Mouse (Mus musculus) thymus, postnatal 14 days (tissue): ENCODE results near the gene Cc2d1a.

Experiments used
- DNase-seq: peaks from one replicate; pipeline ENCODE4 v3.0.0; 2021

Cc2d1a gene

DNA sequence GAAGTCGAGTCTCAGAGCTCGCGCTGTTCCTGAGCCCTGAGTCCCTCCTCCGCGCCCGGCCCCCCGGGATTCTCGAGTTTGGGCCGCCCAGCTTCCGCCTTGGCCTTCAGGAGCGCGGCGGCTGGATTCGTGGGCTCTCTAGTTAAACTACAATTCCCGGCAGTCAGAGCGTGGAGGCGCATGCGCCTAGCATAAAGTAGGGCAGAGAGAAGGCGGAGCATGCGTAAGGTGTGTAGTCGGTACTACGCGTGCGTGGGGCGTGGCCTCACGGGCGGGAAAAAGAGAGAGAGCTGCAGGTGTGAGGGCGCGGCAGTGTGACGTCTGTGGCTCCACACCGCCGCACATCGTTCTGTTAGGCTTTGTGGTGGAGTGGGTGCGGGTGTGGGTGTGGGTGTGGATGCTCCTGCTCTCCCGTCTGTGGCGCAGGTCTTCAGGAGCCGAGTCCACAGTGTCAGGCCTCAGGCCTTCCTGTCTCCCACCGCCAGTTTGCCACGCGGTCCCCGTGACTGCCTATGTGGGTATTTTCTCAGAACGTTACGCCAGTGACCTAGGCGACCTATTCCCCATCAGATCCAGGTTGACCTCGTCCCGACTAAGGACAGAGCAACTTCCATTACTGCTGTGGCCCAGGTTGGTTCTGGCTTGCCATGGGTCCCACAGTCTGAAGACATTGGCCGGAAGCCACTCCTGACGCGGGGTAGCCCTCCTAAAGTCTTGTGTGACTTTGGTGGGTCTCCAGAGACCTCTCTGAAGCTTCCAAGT, at the start of gene Cc2d1a, which contains the start of gene 4930432K21Rik:
Gene Cc2d1a (minus strand): TSS at position 168 of the 762 bp plus-strand sequence.
Gene 4930432K21Rik (plus strand): TSS at position 257 of the 762 bp plus-strand sequence.
- DNase-seq = peak; percentile 97

DNA sequence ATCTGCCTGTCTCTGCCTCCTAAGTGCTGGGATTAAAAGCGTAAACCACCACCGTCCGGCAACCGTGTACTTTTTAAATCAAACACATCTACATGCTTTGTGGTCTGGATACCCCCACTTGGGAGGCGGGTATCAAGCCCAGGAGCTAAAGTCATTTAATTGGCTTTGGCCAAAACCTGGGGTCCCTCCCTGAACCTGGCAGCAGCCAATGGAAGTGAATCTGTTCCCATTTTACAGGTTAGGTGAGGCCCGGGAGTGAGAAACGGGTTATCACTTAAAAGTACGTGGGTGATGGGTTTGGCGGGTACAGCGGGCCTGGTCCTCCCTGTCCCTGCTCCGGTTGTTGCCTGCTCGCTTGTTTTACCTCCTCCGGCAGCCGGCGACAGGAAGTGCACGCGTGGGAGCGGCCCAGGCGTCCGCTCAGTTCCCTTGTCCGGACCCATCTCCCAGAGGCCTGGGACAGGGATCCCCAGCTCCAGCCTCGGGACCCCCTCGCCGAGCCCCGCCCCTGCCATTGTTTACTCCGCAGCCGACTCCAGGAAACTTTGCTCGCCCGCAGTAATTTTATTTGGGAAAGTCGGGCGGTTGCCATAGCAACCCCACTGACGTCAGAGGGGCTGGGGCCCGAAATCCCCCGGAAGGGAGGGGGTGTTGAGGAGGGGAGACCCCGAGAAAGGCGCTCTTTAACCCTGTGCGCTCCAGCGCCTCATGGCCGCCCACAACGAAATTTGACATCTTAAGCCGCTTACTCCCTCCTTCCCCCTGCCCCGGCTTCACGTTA, 49.6 kb upstream of the Cc2d1a start:
- peak; percentile 88 for DNase-seq

DNA sequence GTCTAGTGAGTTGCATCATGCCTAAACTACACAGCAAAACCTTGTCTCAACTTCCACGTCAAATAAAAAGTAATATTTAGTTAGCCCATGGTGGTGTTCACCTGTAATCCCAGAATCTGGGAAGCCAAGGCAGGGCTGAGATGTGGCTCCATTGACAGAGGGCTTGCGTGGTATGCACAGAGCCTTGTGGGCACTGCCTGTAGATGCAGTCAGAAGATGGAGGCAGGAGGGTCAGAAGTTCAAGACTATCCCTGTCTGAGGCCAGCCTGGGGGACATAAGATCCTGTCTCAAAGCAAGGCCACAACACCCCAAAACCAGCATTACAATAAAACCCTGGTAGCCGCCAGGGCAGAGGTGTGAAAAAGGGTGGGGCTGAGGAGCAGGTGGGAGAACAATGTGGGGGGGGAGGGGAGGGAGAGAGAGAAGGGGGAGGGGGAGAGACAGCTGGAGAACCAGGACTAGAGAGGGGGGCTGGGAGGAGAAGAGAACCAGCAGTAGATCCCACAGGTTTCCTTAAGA, 46.5 kb upstream of the Cc2d1a start:
- DNase-seq = no peak

DNA sequence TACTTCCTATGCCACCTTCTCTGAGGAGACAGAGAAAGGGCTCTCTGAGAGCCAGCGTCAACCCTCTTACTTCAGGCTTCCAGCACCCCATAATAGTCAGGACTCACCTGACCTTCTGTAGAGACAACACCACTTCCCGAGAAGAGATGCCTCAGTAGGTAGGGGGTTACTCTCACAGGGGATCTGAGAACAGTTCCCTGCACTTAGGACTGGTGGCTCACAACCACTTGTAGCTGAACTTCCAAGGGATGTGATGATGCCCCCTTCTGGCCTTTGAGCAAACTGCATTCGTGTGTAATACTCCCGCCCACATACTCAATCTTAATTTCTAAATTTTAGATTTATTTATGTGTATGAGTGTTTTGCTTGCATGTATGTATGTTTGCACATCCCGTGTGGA, 45.8 kb upstream of the Cc2d1a start:
- DNase-seq = no peak

DNA sequence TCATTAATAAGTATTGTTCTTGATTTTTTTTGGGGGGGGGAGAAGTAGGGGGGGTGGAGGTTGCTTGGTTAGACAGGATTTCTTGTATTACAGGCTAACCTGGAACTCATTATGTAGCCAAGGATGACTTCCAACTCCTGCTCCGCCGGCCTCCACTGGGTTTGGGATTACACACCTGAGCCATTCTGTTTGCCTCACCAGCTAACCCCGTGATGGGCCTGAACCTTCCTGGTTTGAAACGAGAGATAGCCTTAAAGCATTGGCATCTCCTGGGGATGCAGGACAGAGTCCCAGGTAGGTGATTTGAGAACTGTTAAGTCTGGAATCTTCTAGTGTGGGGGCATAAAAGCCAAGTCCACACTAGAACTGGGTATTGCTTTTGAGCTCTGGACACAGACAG, 45.4 kb upstream of the Cc2d1a start:
- no peak for DNase-seq

DNA sequence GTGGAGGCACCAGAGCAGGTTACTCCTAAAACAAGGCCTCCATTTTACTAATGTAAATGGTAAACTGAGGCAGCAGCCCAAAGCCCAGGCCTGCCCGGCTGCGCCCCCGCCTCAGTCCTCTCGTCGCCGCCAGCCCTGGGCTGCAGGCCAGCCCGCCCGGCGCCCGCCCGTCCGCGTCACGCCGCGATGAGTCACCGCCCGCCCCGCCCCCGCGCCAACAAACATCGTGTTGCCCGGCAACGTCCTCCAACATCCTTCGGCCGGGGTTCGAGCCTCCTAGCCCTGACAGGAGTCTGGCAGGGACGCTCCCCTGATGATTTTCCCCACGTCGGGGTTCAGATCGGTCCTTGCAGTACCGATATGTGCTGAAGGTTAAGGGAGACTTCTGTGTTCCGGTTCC, 44.8 kb upstream of the Cc2d1a start:
- DNase-seq = peak; percentile 67

DNA sequence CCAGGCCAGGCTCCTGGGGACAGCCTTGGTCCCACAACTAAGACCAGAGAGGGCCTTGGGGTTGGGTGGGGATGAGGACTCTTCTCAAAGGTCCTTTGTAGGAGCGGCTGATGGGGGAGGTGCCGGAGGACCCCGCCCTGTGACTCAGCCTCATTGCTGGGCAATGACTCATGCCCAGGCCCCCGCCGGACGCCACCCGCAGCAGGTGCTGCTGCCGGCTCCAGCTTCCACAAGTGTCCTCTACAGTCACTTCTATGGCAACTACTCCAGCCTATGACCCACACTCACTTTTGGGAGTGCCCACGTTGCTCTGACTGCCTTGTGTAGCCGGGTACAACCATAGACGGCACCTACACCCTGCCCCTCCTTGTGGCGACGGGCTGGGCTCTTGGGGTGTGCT, 44.3 kb upstream of the Cc2d1a start:
- no peak for DNase-seq

DNA sequence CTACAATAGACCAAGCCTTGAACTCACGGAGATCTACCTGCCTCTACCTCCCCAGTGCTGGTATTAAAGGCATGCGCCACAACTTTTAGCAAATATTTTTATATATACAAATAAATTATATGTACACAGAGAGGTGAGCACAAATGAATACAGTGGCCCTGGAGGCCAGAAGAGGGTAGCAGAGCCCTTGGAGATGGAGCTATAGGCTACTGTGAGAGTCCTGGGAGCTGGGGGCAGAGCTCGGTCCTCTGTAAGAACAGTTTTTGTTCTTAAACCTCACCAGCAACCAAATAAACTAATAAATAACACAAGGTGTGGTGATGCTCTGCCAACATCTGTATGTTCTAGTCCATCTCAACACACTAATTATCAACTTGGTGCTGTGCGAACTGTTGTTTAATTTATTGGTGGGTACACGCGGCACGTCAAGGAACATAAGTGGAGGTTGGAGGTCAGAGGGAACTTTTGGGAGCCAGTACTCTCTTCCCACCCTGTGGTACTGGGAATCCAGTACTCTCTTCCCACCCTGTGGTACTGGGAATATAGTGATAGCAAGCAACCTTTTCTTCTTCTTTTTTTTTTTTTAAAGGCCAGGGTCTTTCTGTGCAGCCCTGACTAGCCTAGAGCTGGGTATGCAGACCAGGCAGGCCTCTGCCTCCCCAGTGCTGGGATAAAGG, 42.6 kb upstream of the Cc2d1a start:
- peak; percentile 56 for DNase-seq

DNA sequence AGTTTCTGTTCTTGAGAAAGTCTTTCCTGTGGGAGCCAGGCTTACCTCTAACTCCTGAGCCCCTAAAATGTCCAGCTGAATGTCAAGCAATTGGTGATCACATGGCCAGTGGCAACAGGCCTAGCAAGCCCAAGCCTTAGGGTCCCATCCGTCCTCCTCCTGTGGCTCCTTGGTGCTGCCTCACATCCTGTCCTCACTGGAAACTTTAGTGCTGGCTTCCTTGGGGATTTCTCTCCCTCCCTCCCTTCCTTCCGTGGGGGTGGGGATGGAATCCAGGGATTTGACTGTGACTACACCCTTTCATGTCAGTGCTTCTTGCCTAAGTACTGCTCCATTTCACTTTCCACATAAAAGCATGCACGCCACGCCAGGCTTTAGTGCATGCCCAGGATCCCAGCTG, 41.9 kb upstream of the Cc2d1a start:
- DNase-seq = no peak

DNA sequence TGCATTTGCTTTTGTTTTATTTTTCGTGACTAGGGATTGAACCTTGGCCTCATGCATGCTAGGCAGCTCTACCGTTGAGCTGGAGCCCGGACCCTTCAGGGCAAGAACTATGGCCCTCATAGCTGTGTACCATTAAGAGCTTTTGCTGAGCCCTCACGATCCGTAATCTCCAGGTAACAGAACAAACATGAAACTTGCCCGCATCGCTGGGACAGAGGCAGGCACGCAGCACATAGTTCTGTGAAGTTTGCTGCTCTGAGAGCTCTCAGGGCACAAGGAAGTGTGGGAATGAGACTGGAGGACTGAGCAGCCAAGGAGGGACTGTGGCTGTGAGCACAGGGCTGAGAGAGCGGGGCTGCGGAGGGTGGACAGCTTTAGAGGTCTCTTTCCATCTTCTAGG, 40.9 kb upstream of the Cc2d1a start:
- DNase-seq = no peak

DNA sequence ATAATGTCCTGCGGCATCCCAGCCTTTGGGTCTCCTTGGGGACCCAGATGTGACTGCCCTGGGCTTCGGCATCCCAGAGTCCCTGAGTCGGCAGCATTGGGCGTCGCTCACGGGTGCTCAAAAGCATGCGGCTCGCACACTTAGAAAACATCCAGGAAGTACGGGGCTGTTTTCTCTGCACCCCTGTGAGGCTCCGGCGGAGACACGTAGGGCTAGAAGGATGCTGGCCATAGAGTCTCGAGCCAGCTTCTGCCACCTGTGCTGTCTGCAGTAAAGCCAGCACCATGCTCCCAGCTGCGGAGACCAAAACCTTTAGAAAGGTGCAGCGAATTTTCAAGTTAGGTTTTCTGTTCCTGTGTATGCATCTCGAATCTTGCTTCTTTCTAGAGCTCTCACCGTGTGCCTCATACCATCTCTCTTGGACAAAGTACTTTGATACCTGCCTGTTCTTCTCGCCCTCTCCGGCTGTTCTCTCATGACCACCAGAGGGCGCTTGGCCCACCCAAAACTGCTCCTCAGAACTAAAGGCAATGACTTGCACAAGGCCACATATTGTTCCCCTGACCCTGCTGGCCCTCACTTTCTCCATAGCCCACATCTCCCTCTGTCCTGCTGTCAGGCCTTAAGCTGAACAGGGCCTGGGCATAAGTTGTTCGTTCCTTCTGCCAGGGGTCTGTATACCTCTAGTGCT, 39.5 kb upstream of the Cc2d1a start:
- DNase-seq = peak; percentile 88

DNA sequence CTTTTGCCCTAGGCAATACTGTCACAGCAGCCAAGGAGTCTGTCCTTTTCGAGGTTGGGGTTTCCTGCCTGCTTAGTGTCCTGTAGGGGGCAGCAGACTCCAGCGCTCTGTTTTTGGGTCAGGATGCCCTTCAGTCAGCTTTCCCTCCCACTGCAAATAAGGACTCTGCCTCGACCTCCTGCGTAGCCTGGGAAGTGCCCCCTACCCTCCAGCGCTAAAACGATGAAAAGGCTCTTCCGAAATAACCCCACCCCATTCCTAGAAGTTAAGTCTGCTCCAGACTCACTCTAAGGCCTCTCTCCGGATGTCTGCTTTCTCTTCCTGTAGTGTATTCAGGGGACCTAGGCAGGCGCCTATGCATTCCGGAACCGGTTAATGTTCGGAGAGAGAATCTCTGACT, 38.8 kb upstream of the Cc2d1a start:
- DNase-seq = peak; percentile 82

DNA sequence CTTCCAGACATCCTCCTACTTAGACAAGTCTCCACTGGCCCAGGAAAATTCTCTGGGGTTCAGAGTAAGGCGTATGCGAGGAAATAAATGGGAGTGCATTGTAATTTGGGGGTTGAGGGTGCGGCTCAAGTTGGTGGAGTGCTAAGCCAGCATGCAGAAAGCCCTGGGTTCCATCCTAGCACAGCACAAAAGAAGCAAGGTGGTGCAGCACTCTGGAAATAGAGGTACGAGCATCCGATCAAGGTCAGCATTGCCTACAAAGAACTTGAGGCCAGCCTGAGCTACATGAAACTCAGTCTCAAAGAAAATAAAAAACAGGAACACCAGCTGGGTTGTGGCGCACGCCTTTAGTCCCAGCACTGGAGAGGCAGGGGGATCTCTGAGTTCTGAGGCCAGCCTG, 37.4 kb upstream of the Cc2d1a start, which contains the start of gene Nanos3:
Gene Nanos3 (minus strand): TSS at position 101 of the 400 bp plus-strand sequence.
- no peak for DNase-seq

DNA sequence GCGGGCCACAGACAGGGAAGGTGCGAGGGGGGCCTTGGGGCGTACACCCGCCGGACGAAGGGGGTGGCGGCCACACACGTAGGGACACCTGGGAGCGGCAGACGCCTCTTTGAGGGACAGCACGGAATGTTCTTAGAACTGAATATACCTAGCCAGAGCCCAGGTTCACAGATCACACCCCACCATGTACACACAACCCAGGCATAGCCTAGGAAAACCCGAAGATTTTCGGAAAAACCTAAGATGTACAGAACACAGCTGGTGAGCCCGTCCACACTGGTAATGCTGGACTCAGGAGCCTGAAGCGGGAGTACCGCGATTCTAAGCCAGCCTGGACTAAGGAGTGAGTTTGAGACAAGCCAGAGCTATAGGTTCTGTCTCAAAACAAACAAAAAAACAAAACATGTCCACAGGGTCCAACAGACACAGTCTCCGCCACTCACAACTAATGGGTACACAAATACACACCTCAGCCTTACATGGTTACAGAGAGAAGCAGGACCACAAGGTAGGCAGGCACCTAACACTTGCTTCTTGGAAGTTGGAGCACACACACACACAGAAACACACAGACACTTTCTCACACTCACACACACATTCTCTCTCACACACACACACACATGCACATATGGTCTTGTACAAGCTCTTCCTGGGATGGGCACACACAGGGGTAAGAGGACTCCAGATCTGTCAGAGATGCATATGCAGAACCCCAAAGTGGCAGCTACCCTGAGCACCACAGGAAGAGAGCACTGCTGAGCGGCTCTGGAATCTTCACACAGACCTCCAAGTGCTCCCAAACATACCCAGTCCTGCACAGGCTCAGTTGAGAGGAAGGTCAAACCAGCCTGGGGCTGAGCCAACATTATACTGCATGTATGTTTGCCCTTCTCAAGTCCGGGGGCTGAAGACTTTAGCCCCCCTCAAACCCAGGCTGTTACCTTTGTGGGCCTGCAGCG, 36.6 kb upstream of the Cc2d1a start:
- DNase-seq = peak; percentile 32

DNA sequence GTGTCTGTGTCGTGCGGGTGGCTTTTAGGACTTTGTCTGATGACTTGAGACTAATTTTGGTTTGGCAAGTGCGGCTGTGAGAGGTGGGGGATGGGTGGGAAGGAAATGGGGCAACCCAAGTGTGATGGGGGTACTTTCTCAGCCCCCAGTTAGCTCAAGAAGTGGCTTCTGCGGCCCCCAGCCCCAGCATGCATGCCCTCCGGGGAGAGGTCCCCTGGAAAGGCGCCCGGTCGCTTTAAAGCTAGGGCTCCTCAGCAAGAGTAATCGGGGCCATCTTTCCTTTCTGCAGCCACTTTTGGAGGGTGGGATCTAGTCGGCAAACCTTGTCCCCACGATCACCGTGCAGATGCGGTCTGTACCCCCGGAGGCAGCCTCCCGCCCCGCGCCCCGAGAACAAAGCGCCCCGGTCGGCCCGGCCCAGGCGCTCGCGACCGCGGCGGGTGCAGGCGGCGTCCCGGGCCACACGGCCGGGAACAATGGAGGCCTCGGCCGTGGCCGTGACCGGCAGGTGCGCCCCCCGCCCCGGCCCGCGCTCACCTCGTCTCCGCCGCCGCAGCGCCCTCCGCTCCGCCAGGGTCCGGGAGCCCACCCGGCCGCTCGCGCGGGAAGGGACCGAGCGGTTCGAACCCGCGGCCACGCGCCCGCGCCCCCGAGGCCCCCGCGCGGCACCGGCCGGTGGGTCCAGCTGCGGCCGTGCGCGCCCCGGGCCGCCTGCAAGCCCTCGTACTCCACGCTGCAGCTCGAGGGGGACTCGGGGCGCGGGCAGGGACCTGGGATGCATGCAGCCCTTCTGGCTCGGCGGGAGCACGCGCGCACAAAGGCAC, 35.7 kb upstream of the Cc2d1a start:
- DNase-seq = peak; percentile 80

DNA sequence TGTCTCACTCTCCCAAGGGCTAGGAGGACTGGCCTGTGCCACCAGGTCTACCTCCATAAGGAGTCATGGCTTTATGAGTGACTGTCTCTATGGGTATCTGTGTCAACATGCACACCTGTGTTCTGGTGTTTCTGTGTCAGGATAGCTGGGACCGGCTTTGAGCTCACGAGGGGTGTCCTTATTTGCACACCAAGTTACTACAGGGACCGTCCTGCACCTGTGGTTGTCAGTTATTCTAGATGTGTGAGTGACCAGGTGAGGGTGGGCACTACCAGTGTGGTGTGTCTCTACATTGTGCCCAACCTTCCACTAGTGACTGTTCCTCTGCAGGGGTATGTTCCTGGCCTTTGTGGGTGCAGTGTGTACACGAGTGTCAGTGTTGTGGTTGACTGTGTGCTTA, 35.1 kb upstream of the Cc2d1a start:
- peak; percentile 36 for DNase-seq

DNA sequence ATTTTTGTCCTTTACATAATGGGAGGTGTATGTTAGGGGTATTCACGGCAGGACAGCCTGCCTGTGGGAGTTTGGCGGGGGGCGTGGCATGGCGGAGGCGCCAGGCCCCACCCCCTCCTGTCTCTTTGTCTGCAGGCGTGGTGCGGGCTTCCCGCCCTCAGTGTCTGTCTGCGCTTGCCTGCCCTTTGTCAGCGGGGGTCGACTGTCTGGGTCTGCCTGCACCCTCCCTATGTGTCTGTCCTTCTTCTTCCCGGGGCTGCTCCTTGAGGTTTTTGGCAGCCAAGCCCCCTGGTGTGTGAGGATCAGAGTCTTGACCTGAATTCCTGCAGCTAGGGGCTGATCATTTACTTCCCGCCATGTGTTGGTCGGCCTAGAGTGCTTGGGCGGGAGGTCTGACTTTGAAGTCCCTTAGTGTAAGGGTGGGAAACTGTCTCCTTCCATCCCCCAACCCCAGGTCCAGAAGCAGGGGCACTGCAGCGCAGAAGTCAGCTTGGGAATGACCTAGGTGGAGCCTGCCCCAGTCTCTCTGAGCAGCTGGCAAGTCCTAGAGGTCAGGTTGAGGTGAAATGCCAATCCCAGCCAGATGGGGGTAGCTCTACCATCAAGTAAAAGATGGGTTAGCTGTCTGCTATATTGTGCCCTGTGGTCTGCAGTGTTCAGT, 32.9 kb upstream of the Cc2d1a start:
- peak; percentile 87 for DNase-seq

DNA sequence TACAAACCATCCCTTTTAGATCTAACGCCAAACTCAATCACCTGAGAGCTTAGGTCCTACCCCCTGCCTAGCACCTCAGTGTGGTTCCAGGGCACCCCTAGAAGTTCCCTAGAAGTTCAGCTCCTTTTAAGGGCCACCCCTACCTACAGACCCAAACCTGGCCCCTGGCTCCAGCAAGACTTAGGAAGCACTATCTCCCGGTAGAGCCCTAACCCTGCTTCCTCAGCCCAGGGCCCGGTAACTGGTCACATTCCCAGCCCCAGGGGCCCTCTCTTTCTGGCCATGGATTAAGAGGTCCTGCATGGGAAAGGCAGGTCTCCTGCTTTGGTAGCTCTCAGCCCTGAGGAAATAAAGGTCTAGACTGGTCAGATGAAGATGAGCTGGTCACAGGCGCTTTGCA, 32.2 kb upstream of the Cc2d1a start:
- DNase-seq = no peak

DNA sequence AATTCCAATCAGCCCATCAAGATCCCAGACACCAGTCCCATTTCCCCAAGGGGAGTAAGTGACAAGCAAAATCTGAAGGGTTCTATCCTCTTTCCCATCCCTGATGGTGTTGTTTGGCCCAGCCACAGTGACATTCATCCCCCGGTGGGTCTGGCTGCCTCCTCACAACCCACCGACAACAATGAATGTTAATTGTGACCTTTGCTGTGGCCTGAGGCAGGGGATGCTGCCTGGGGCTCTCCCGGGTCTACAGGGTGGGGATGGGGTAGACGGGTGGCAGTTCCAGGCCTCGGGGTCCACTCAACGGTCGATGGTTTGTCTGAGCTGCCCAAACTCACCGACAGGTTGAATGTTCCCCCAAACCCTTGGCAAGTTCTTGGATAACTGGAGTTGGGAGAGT, 30.9 kb upstream of the Cc2d1a start:
- no peak for DNase-seq

DNA sequence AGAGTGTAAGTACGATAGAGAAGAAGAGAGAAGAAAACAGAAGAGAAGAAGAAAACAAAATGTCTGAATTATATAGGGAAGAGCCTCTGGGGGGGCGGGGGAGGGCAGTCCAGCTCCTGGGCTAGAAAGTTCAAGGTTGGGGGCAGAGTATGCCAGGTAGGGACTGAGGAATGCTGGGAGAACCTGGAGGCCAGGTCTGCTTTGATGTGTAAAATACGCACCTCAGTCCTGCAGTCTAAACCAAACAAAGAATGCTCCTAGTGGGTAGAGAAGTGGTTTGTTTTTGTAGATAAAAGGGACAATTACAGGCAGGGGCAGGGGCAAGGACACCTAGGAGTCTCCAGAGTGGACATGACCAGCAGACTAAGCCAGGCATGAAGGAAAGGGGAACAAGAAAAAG, 29.7 kb upstream of the Cc2d1a start:
- DNase-seq = no peak
